Mouse (Mus musculus) embryo, embryonic 10 days (tissue): ENCODE data around the gene Skint4.

Experiments used
- DNase-seq: peaks from one replicate; pipeline ENCODE4 v3.0.0-alpha.2; 2015; ENCODE audit warnings: low spot score

Skint4 gene

GRCm38 (mm10) chr4:112071716-112072115 lies at the start of gene Skint4:
Skint4 (plus strand) TSS chr4:112072016.
- DNase-seq = no peak
